Mouse (Mus musculus): Measurements from ENCODE around the gene Klf4. TPM values are rescaled to one million over a fixed set of nuclear protein-coding genes. Genes with fewer than 3 reads are reported as not detected.

Gene Klf4
- polyA plus RNA-seq, 1 experiment from 2014 or later: 1.7 TPM

- WGBS: 86% methylated on average over 2 of the region's 2 CpGs
- Histone ChIP-seq H3K27me3 (replicated peaks; ENCODE audit: control insufficient read depth, insufficient read depth, low read length) (no peaks in the 10 kb centered on the region), H3K36me3 (ENCODE audit: control insufficient read depth, insufficient read depth) (no peaks in the 10 kb centered on the region), H3K4me2 (ENCODE audit: low read length) (no peak overlapping the region), H3K4me3 (replicated peaks; ENCODE audit: low read length) (no peak overlapping the region), H3K4me1 (replicated peaks; ENCODE audit: control insufficient read depth, insufficient read depth, low read length) (peaks cover 6% of the 10 kb centered on the region), H3K9ac (replicated peaks; ENCODE audit: low read depth, low read length) (no peak overlapping the region), H3K9me3 (ENCODE audit: control insufficient read depth, low read length) (no peaks in the 10 kb centered on the region), H3K27ac (ENCODE audit: low read length) (no peak overlapping the region)
- no peak for ATAC-seq
These were observed 20.9 kb downstream of the Klf4 start for GRCm38 (mm10) chr4:55511389-55511788.

- Histone ChIP-seq H3K9me3 (ENCODE audit: control insufficient read depth, low read length) (no peaks in the 10 kb centered on the region), H3K27ac (ENCODE audit: low read length) (no peak overlapping the region), H3K4me3 (replicated peaks; ENCODE audit: low read length) (no peak overlapping the region), H3K9ac (replicated peaks; ENCODE audit: low read depth, low read length) (no peak overlapping the region), H3K4me1 (replicated peaks; ENCODE audit: control insufficient read depth, insufficient read depth, low read length) (no peaks in the 10 kb centered on the region), H3K27me3 (replicated peaks; ENCODE audit: control insufficient read depth, insufficient read depth, low read length) (no peaks in the 10 kb centered on the region), H3K36me3 (ENCODE audit: control insufficient read depth, insufficient read depth) (no peaks in the 10 kb centered on the region), H3K4me2 (ENCODE audit: low read length) (no peak overlapping the region)
- ATAC-seq: no peak
- 88% methylated on average over 7 of the region's 7 CpGs for WGBS
These were observed 23.6 kb downstream of the Klf4 start for GRCm38 (mm10) chr4:55508712-55509111.

GRCm38 (mm10) chr4:55498621-55499020, 33.6 kb downstream of the Klf4 start:
- Histone ChIP-seq H3K4me1 (replicated peaks; ENCODE audit: control insufficient read depth, insufficient read depth, low read length) (no peaks in the 10 kb centered on the region), H3K4me2 (ENCODE audit: low read length) (no peak overlapping the region), H3K4me3 (replicated peaks; ENCODE audit: low read length) (no peak overlapping the region), H3K36me3 (ENCODE audit: control insufficient read depth, insufficient read depth) (no peaks in the 10 kb centered on the region), H3K9me3 (ENCODE audit: control insufficient read depth, low read length) (no peaks in the 10 kb centered on the region), H3K27ac (ENCODE audit: low read length) (no peak overlapping the region), H3K9ac (replicated peaks; ENCODE audit: low read depth, low read length) (no peak overlapping the region), H3K27me3 (replicated peaks; ENCODE audit: control insufficient read depth, insufficient read depth, low read length) (no peaks in the 10 kb centered on the region)
- WGBS: 33% methylated on average over 1 of the region's 1 CpGs
- no peak for ATAC-seq

- H3K27ac ChIP-seq (ENCODE audit: low read length): no peak overlapping the region
- H3K4me2 ChIP-seq (ENCODE audit: low read length): no peak overlapping the region
- H3K4me1 ChIP-seq (replicated peaks; ENCODE audit: control insufficient read depth, insufficient read depth, low read length): no peaks in the 10 kb centered on the region
- H3K4me3 ChIP-seq (replicated peaks; ENCODE audit: low read length): no peak overlapping the region
- no peak for ATAC-seq
- 83% methylated on average over 7 of the region's 7 CpGs for WGBS
- no peaks in the 10 kb centered on the region for H3K36me3 ChIP-seq (ENCODE audit: control insufficient read depth, insufficient read depth)
- H3K9ac ChIP-seq (replicated peaks; ENCODE audit: low read depth, low read length): no peak overlapping the region
- H3K9me3 ChIP-seq (ENCODE audit: control insufficient read depth, low read length): no peaks in the 10 kb centered on the region
- no peaks in the 10 kb centered on the region for H3K27me3 ChIP-seq (replicated peaks; ENCODE audit: control insufficient read depth, insufficient read depth, low read length)
These were observed 35.9 kb downstream of the Klf4 start for GRCm38 (mm10) chr4:55496416-55496815.

- WGBS: 81% methylated on average over 3 of the region's 3 CpGs
- no peak for ATAC-seq
- no peak overlapping the region for H3K27ac ChIP-seq (ENCODE audit: low read length)
These were observed 39.0 kb downstream of the Klf4 start for GRCm38 (mm10) chr4:55493261-55493660.

GRCm38 (mm10) chr4:55489328-55489727, 42.9 kb downstream of the Klf4 start:
- no peaks in the 10 kb centered on the region for H3K9me3 ChIP-seq (ENCODE audit: control insufficient read depth, low read length)
- H3K4me1 ChIP-seq (replicated peaks; ENCODE audit: control insufficient read depth, insufficient read depth, low read length): no peaks in the 10 kb centered on the region
- no peaks in the 10 kb centered on the region for H3K27me3 ChIP-seq (replicated peaks; ENCODE audit: control insufficient read depth, insufficient read depth, low read length)
- no peak overlapping the region for H3K27ac ChIP-seq (ENCODE audit: low read length)
- H3K4me3 ChIP-seq (replicated peaks; ENCODE audit: low read length): no peak overlapping the region
- no peaks in the 10 kb centered on the region for H3K36me3 ChIP-seq (ENCODE audit: control insufficient read depth, insufficient read depth)
- no peak overlapping the region for H3K9ac ChIP-seq (replicated peaks; ENCODE audit: low read depth, low read length)
- no peak overlapping the region for H3K4me2 ChIP-seq (ENCODE audit: low read length)
- no peak for ATAC-seq
- WGBS: 83% methylated on average over 3 of the region's 3 CpGs

More at GRCm38 (mm10) chr4:55493261-55493660, 39.0 kb downstream of the Klf4 start:
- Histone ChIP-seq H3K4me2 (ENCODE audit: low read length) (no peak overlapping the region), H3K36me3 (ENCODE audit: control insufficient read depth, insufficient read depth) (no peaks in the 10 kb centered on the region), H3K9ac (replicated peaks; ENCODE audit: low read depth, low read length) (no peak overlapping the region), H3K27me3 (replicated peaks; ENCODE audit: control insufficient read depth, insufficient read depth, low read length) (no peaks in the 10 kb centered on the region), H3K9me3 (ENCODE audit: control insufficient read depth, low read length) (no peaks in the 10 kb centered on the region), H3K4me3 (replicated peaks; ENCODE audit: low read length) (no peak overlapping the region), H3K4me1 (replicated peaks; ENCODE audit: control insufficient read depth, insufficient read depth, low read length) (no peaks in the 10 kb centered on the region)

- no peak for ATAC-seq
- WGBS: 84% methylated on average over 6 of the region's 6 CpGs
These were observed 43.7 kb downstream of the Klf4 start for GRCm38 (mm10) chr4:55488604-55489003.

DNA sequence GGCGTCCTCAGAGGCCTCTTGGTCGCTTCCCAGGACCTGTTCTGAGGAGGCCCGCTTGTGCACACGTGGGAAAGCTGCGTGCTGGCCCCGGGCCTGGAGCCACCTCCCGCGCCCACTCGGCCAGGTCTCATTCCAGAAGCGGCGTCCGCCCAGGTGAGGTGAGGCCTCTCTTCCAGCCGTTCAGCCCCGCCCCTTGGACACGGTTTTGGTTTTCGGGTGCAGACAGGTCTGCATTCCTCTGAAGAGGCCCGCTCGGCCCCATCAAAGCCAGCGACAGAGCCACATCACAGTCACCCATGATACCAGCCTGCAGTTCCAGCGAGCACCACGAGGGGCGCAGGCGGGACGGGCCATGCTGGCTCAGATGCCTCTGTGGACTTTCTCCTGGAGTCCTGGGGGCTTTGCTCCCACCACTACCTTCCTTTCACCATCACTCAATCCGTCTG, 51.9 kb downstream of the Klf4 start:
- no peaks in the 10 kb centered on the region for H3K9me3 ChIP-seq (ENCODE audit: control insufficient read depth, low read length)
- H3K36me3 ChIP-seq (ENCODE audit: control insufficient read depth, insufficient read depth): no peaks in the 10 kb centered on the region
- H3K27me3 ChIP-seq (replicated peaks; ENCODE audit: control insufficient read depth, insufficient read depth, low read length): no peaks in the 10 kb centered on the region
- H3K9ac ChIP-seq (replicated peaks; ENCODE audit: low read depth, low read length): peak overlapping the region; percentile 38
- WGBS: 21% methylated on average over 25 of the region's 25 CpGs
- peak; percentile 70 for ATAC-seq
- H3K4me3 ChIP-seq (replicated peaks; ENCODE audit: low read length): peak overlapping the region; percentile 29
- peak overlapping the region; percentile 53 for H3K4me2 ChIP-seq (ENCODE audit: low read length)
- H3K4me1 ChIP-seq (replicated peaks; ENCODE audit: control insufficient read depth, insufficient read depth, low read length): no peaks in the 10 kb centered on the region; the same call in 1 of the 2 replicates
- no peak overlapping the region for H3K27ac ChIP-seq (ENCODE audit: low read length)

More at GRCm38 (mm10) chr4:55488604-55489003, 43.7 kb downstream of the Klf4 start:
- Histone ChIP-seq H3K4me3 (replicated peaks; ENCODE audit: low read length) (no peak overlapping the region), H3K36me3 (ENCODE audit: control insufficient read depth, insufficient read depth) (no peaks in the 10 kb centered on the region), H3K4me1 (replicated peaks; ENCODE audit: control insufficient read depth, insufficient read depth, low read length) (no peaks in the 10 kb centered on the region), H3K9ac (replicated peaks; ENCODE audit: low read depth, low read length) (no peak overlapping the region), H3K27me3 (replicated peaks; ENCODE audit: control insufficient read depth, insufficient read depth, low read length) (no peaks in the 10 kb centered on the region), H3K9me3 (ENCODE audit: control insufficient read depth, low read length) (no peaks in the 10 kb centered on the region), H3K27ac (ENCODE audit: low read length) (no peak overlapping the region), H3K4me2 (ENCODE audit: low read length) (no peak overlapping the region)

DNA sequence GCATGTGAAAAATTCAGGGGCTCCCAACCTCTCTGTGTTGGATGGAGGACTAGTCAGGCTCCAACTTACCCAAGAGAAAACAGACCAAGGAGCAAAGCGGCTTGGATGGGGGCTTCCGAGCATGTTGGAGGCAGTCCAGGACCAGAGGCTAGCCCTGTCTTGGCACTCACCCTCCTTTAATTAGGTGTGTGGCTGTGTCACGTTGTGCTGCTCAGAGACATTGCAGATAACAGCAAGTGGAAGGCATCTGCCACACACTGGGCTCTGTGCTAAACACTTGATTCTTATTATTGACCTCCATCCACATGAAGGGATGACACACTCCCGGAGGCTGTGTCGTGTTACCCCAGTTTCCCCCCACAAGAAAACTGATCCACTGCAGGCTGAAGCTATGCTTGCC, 53.9 kb downstream of the Klf4 start:
- Histone ChIP-seq H3K27ac (ENCODE audit: low read length) (no peak overlapping the region), H3K27me3 (replicated peaks; ENCODE audit: control insufficient read depth, insufficient read depth, low read length) (no peaks in the 10 kb centered on the region), H3K9ac (replicated peaks; ENCODE audit: low read depth, low read length) (no peak overlapping the region), H3K36me3 (ENCODE audit: control insufficient read depth, insufficient read depth) (no peaks in the 10 kb centered on the region), H3K4me3 (replicated peaks; ENCODE audit: low read length) (no peak overlapping the region), H3K4me1 (replicated peaks; ENCODE audit: control insufficient read depth, insufficient read depth, low read length) (peaks cover 2% of the 10 kb centered on the region; the same call in 1 of the 2 replicates), H3K9me3 (ENCODE audit: control insufficient read depth, low read length) (no peaks in the 10 kb centered on the region), H3K4me2 (ENCODE audit: low read length) (no peak overlapping the region)
- ATAC-seq: no peak
- WGBS: 54% methylated on average over 5 of the region's 5 CpGs

DNA sequence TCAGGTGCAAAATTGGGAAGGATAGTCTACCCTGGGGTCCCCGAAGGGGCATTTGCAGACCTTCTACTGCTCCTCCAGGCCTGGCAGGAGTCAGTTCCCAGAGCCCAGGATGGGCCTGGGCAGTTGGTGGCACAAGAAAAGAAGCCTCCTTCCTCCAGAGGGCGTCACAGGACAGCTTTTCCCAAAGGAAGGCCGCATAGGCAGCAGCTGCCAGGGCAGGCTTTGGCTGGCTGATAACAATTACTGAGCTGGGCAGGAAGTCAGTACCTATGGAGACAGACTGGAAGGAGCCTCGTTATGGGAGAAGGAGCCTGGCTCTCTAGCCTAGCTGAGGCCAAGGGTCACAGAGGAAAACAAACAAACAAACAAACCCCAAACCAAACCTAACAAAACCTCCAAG, 54.3 kb downstream of the Klf4 start:
- WGBS: 35% methylated on average over 4 of the region's 4 CpGs
- Histone ChIP-seq H3K9ac (replicated peaks; ENCODE audit: low read depth, low read length) (no peak overlapping the region), H3K36me3 (ENCODE audit: control insufficient read depth, insufficient read depth) (no peaks in the 10 kb centered on the region), H3K9me3 (ENCODE audit: control insufficient read depth, low read length) (no peaks in the 10 kb centered on the region), H3K4me1 (replicated peaks; ENCODE audit: control insufficient read depth, insufficient read depth, low read length) (peaks cover 2% of the 10 kb centered on the region; the same call in 1 of the 2 replicates), H3K27me3 (replicated peaks; ENCODE audit: control insufficient read depth, insufficient read depth, low read length) (no peaks in the 10 kb centered on the region), H3K4me2 (ENCODE audit: low read length) (no peak overlapping the region), H3K4me3 (replicated peaks; ENCODE audit: low read length) (no peak overlapping the region), H3K27ac (ENCODE audit: low read length) (no peak overlapping the region)
- ATAC-seq: no peak

Measured in forebrain, embryonic 16.5 days (tissue).